Mouse (Mus musculus) activated CD4-positive, CD25-positive, alpha-beta regulatory T cell, adult 4 months (primary cell): ENCODE results near the gene Rps2. TPM values are rescaled to one million over a fixed set of nuclear protein-coding genes. Genes with fewer than 3 reads are reported as not detected.

Source experiments
- ATAC-seq: one replicate; pipeline ENCODE4 v1.8.0; 2017
- polyA plus RNA-seq, 2 experiments: library from polyadenylated mRNA; unstranded; fragments of 100-300 nt; shearing (Covaris generic); gene quantifications; one replicate each; pipeline ENCODE4 v1.2.1; 2017

Rps2 gene
- polyA plus RNA-seq, 2 experiments from 2014 or later = 537 to 1,178 TPM

- no peak for ATAC-seq
These were observed 15.6 kb downstream of the Rps2 start for GRCm38 (mm10) chr17:24733434-24734050.

- no peak for ATAC-seq
These were observed 16.6 kb downstream of the Rps2 start for GRCm38 (mm10) chr17:24734513-24734912.

- ATAC-seq = no peak
These were observed 17.5 kb downstream of the Rps2 start for GRCm38 (mm10) chr17:24735446-24735845.

- peak; percentile 98 for ATAC-seq
These were observed 18.6 kb downstream of the Rps2 start, which contains the start of gene Msrb1 for GRCm38 (mm10) chr17:24736330-24737051. Gene Msrb1, plus strand, starts transcription at chr17:24736642.

GRCm38 (mm10) chr17:24737135-24737810 is 19.4 kb downstream of the Rps2 start:
- ATAC-seq = no peak

- ATAC-seq = no peak
These were observed 20.3 kb downstream of the Rps2 start for GRCm38 (mm10) chr17:24738238-24738637.

- ATAC-seq = no peak
These were observed 22.0 kb downstream of the Rps2 start for GRCm38 (mm10) chr17:24739926-24740325.

- ATAC-seq = no peak
These were observed 24.4 kb downstream of the Rps2 start for GRCm38 (mm10) chr17:24742307-24742706.

GRCm38 (mm10) chr17:24743896-24744295 is 26.0 kb downstream of the Rps2 start:
- ATAC-seq = no peak

- no peak for ATAC-seq
These were observed 26.5 kb downstream of the Rps2 start for GRCm38 (mm10) chr17:24744381-24744780.

GRCm38 (mm10) chr17:24745526-24746497 is 27.9 kb downstream of the Rps2 start:
- ATAC-seq = peak; percentile 88

- no peak for ATAC-seq
These were observed 29.1 kb downstream of the Rps2 start for GRCm38 (mm10) chr17:24746986-24747385.

- no peak for ATAC-seq
These were observed 33.6 kb downstream of the Rps2 start for GRCm38 (mm10) chr17:24751528-24751927.

- no peak for ATAC-seq
These were observed 34.8 kb downstream of the Rps2 start, which contains the start of gene Hs3st6 for GRCm38 (mm10) chr17:24752415-24753394. Gene Hs3st6, plus strand, starts transcription at chr17:24752988.

GRCm38 (mm10) chr17:24757394-24757793 is 39.5 kb downstream of the Rps2 start:
- no peak for ATAC-seq

- no peak for ATAC-seq
These were observed 43.2 kb downstream of the Rps2 start for GRCm38 (mm10) chr17:24761121-24761520.

- ATAC-seq = no peak
These were observed 47.3 kb downstream of the Rps2 start for GRCm38 (mm10) chr17:24765016-24765905.

GRCm38 (mm10) chr17:24766266-24766875 is 48.5 kb downstream of the Rps2 start:
- ATAC-seq = no peak

- no peak for ATAC-seq
These were observed 51.2 kb downstream of the Rps2 start for GRCm38 (mm10) chr17:24769146-24769545.
